Mouse (Mus musculus): ENCODE data around the gene Has1. TPM values are rescaled to one million over a fixed set of nuclear protein-coding genes. Genes with fewer than 3 reads are reported as not detected.

Has1 gene
- polyA plus RNA-seq (2016; fragmentation: Nextera tagmentation; extraction: Ambion mirVana) = 0.13 and 0.14 TPM in 2 replicates

GRCm38 (mm10) chr17:17855064-17855838, at the start of gene Has1:
TSS of gene Has1 (minus strand) at chr17:17855205.
- Histone ChIP-seq H3K27ac (no peak within 1 kb of the TSS), H3K9me3 (replicated peaks) (no peaks in the 10 kb centered on the region), H3K4me2 (no peak within 1 kb of the TSS), H3K4me3 (no peak within 1 kb of the TSS), H3K9ac (no peak within 1 kb of the TSS), H3K36me3 (no peaks in the 10 kb centered on the region), H3K27me3 (replicated peaks) (peaks cover 9% of the 10 kb centered on the region), H3K4me1 (no peaks in the 10 kb centered on the region)
- ATAC-seq = no peak
- WGBS (ENCODE audit: insufficient replicate concordance) = 42% methylated on average over 8 of the region's 8 CpGs

GRCm38 (mm10) chr17:17900768-17901167, 45.8 kb upstream of the Has1 start:
- Histone ChIP-seq H3K36me3 (no peaks in the 10 kb centered on the region), H3K4me1 (no peaks in the 10 kb centered on the region), H3K4me3 (no peak overlapping the region), H3K4me2 (no peak overlapping the region), H3K9me3 (replicated peaks) (no peaks in the 10 kb centered on the region), H3K27ac (no peak overlapping the region), H3K9ac (no peak overlapping the region), H3K27me3 (replicated peaks) (no peaks in the 10 kb centered on the region)
- WGBS (ENCODE audit: insufficient replicate concordance) = 59% methylated on average over 1 of the region's 1 CpGs
- ATAC-seq = no peak

- 48% methylated on average over 2 of the region's 2 CpGs for WGBS (ENCODE audit: insufficient replicate concordance)
- no peaks in the 10 kb centered on the region for H3K27me3 ChIP-seq (replicated peaks)
- no peak overlapping the region for H3K4me2 ChIP-seq
- ATAC-seq = no peak
- no peaks in the 10 kb centered on the region for H3K36me3 ChIP-seq
- no peak overlapping the region for H3K27ac ChIP-seq
- H3K4me3 ChIP-seq = no peak overlapping the region
- H3K9me3 ChIP-seq (replicated peaks) = no peaks in the 10 kb centered on the region
- H3K9ac ChIP-seq = no peak overlapping the region
- H3K4me1 ChIP-seq = no peaks in the 10 kb centered on the region
Measured at GRCm38 (mm10) chr17:17899268-17899667, 44.3 kb upstream of the Has1 start.

- ATAC-seq = no peak
- Histone ChIP-seq H3K36me3 (no peaks in the 10 kb centered on the region), H3K9me3 (replicated peaks) (no peaks in the 10 kb centered on the region), H3K9ac (no peak overlapping the region), H3K4me2 (no peak overlapping the region), H3K27ac (no peak overlapping the region), H3K4me3 (no peak overlapping the region), H3K4me1 (no peaks in the 10 kb centered on the region), H3K27me3 (replicated peaks) (no peaks in the 10 kb centered on the region)
- 4% methylated on average over 4 of the region's 4 CpGs for WGBS (ENCODE audit: insufficient replicate concordance)
Measured at GRCm38 (mm10) chr17:17896039-17896438, 41.0 kb upstream of the Has1 start.

DNA sequence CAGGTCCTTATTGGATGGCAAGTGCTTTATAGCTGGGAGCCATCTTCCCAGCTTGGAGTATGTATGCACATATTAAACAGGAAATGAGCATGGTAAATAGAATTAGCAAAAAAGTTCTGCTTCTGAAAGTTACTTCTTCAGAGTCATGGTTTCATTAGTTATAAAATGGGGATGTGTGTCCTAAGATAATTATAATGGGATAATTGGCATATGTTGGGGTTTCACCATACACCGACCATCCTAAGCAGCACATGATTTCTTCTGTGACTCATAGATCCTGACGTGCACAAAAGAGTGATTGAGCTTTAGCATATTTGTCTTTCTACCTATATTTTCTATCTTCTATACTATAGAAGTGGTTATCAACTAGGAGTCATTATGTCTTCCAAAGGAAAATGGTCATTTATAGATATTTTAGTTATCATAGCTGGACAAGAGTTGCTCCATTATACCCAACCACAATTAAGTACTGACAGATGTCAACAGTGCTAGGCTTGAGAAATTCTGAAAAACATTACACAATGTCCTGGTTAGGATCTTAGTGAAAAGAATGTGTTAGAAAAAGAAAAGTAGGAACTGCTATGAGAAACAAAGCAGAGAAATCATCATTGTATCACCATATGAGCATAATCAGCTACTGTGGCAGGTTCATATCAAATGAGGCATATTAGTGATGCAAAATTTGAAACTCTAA, 34.9 kb upstream of the Has1 start:
- Histone ChIP-seq H3K27ac (no peak overlapping the region), H3K36me3 (no peaks in the 10 kb centered on the region), H3K27me3 (replicated peaks) (no peaks in the 10 kb centered on the region), H3K9ac (no peak overlapping the region), H3K4me2 (no peak overlapping the region), H3K9me3 (replicated peaks) (no peaks in the 10 kb centered on the region), H3K4me3 (no peak overlapping the region), H3K4me1 (no peaks in the 10 kb centered on the region)
- ATAC-seq = no peak
- WGBS (ENCODE audit: insufficient replicate concordance) = 74% methylated on average over 2 of the region's 2 CpGs

DNA sequence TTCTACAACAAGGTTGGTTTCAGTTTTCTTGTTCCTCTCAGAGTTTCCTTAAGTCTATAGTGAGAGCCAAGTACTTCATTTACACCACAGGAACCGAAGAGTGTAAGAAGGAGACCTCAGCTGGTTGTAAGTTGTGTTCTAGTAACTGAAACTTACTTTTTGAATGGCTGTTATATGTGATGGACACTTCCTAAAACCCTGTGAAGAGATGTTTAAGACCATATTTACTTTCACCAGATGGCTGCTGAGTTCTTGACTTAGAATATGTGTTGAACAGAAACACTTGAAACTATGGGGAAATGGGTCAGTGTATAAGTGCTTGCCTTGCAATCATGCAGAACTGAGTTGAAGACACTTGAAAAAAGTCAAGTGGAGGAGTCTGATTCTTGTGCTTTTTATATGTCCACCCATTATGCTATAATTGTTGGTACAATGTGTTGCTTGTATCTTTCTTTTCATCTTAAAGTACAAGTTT, 32.8 kb upstream of the Has1 start, which contains the start of the genes Fpr2 and Fpr3:
TSS of gene Fpr2 (plus strand) at position 51 of the 475 bp plus-strand sequence.
TSS of gene Fpr3 (plus strand) at position 79 of the 475 bp plus-strand sequence.
- Histone ChIP-seq H3K27ac (no peak within 1 kb of the TSS), H3K36me3 (no peaks in the 10 kb centered on the region), H3K27me3 (replicated peaks) (no peaks in the 10 kb centered on the region), H3K9me3 (replicated peaks) (no peaks in the 10 kb centered on the region), H3K9ac (no peak within 1 kb of the TSS), H3K4me2 (no peak within 1 kb of the TSS), H3K4me3 (no peak within 1 kb of the TSS), H3K4me1 (no peaks in the 10 kb centered on the region)
- 31% methylated on average over 1 of the region's 1 CpGs for WGBS (ENCODE audit: insufficient replicate concordance)
- ATAC-seq = no peak

DNA sequence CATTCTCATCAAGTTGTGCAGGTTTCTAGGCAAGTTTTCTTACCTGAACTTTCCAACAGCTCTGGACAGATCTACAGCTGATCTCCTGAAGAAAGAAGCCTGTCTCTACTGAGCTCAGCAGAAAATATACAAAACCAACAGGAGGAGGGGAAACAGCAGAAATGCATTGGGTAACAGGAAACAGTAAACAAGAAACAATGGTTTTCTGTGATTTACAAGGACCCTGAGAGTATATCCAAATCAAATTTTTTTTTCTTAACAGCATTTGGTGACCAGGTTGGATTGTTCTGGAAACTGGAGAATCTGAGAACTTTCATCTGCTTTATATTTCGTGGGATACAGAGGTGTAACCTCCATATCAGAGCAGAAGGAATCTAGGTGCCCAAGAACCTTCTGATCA, 28.8 kb upstream of the Has1 start, which contains the start of gene Fpr1:
TSS of gene Fpr1 (minus strand) at position 101 of the 400 bp plus-strand sequence.
- Histone ChIP-seq H3K4me1 (no peaks in the 10 kb centered on the region), H3K4me2 (no peak within 1 kb of the TSS), H3K27ac (no peak within 1 kb of the TSS), H3K9ac (no peak within 1 kb of the TSS), H3K27me3 (replicated peaks) (no peaks in the 10 kb centered on the region), H3K4me3 (no peak within 1 kb of the TSS), H3K36me3 (no peaks in the 10 kb centered on the region), H3K9me3 (replicated peaks) (no peaks in the 10 kb centered on the region)
- 31% methylated on average over 1 of the region's 1 CpGs for WGBS (ENCODE audit: insufficient replicate concordance)
- no peak for ATAC-seq

DNA sequence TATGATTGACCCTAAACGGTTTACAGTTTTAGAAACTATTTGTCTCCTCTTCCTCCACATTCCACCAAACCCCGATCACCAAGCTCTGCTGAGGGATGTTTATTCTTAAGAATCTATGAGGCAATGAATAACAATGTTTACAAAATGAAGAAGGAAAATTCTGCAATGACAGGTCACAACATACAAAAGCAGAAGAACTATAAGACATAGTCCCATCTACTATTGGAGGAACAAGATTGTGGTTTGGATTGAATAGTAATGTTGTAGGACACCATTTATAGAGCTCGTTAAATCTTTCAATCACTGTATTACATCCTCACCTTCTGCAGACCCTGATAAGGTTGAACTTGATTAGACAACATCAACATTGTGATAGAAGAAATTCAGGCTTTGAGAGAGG, 27.7 kb upstream of the Has1 start:
- no peak overlapping the region for H3K4me2 ChIP-seq
- H3K9ac ChIP-seq = no peak overlapping the region
- no peaks in the 10 kb centered on the region for H3K36me3 ChIP-seq
- no peak for ATAC-seq
- H3K27ac ChIP-seq = no peak overlapping the region
- H3K9me3 ChIP-seq (replicated peaks) = no peaks in the 10 kb centered on the region
- no peaks in the 10 kb centered on the region for H3K4me1 ChIP-seq
- no peaks in the 10 kb centered on the region for H3K27me3 ChIP-seq (replicated peaks)
- no peak overlapping the region for H3K4me3 ChIP-seq
- WGBS (ENCODE audit: insufficient replicate concordance) = 58% methylated on average over 3 of the region's 3 CpGs

DNA sequence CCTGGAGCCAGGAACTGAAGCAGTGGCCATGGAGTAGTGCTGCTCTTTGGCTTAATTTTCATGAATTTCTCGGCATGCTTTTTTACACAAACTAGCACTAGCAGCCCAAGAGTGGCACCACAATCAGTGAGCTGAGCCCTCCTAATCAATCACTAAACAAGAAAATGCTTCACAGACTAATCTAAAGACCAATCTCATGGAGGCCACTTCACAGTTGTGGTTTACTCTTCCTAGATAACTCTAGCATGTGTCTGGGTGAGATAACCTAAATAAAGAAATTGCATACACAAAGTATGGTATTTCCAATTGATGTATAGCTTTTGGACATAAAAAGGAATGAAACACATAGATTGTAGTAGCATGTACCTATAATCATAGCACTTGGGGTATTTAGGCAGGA, 24.3 kb upstream of the Has1 start:
- Histone ChIP-seq H3K4me3 (no peak overlapping the region), H3K9ac (no peak overlapping the region), H3K4me2 (no peak overlapping the region), H3K4me1 (no peaks in the 10 kb centered on the region), H3K27me3 (replicated peaks) (no peaks in the 10 kb centered on the region), H3K9me3 (replicated peaks) (no peaks in the 10 kb centered on the region), H3K27ac (no peak overlapping the region), H3K36me3 (no peaks in the 10 kb centered on the region)
- ATAC-seq = no peak
- 36% methylated on average over 1 of the region's 1 CpGs for WGBS (ENCODE audit: insufficient replicate concordance)

- H3K9ac ChIP-seq = no peak overlapping the region
- H3K36me3 ChIP-seq = no peaks in the 10 kb centered on the region
- H3K27me3 ChIP-seq (replicated peaks) = no peaks in the 10 kb centered on the region
- WGBS (ENCODE audit: insufficient replicate concordance) = 45% methylated on average over 2 of the region's 2 CpGs
- no peaks in the 10 kb centered on the region for H3K9me3 ChIP-seq (replicated peaks)
- no peak overlapping the region for H3K27ac ChIP-seq
- no peak for ATAC-seq
- H3K4me3 ChIP-seq = no peak overlapping the region
- no peaks in the 10 kb centered on the region for H3K4me1 ChIP-seq
- H3K4me2 ChIP-seq = no peak overlapping the region
Measured at GRCm38 (mm10) chr17:17871697-17872096, 16.7 kb upstream of the Has1 start.

DNA sequence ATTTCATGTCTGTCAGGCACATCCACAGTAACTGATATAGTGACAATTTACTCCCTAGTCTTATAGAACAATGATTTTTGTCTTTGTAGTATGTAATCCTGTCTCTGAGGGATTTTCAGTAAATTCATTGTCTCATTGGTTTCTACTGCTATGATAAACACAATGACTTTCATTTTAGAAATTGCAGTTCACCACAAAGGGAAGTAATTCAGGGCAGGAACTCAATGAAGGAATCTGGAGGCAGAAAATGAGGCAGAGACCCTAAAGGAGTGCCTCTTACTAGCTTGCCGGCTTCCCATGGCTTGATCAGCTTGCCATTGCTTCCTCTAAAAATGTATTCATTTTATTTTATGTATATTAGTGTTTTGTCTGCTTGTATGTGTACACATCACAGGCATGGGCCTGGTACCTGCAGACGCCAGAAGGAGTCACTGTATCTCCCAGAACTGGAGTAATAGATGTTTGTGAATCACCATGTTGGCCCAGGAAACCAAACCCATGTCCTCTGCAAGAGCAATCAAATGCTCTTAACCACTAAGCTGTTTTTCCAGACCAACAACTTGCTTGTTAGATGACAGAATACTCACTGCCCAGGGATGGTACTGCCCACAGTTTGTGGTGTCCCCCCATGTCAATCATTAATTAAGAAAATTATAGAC, 16.0 kb upstream of the Has1 start:
- WGBS (ENCODE audit: insufficient replicate concordance) = 48% methylated on average over 2 of the region's 2 CpGs
- Histone ChIP-seq H3K9me3 (replicated peaks) (no peaks in the 10 kb centered on the region), H3K9ac (no peak overlapping the region), H3K4me1 (no peaks in the 10 kb centered on the region), H3K36me3 (no peaks in the 10 kb centered on the region), H3K27me3 (replicated peaks) (no peaks in the 10 kb centered on the region), H3K27ac (no peak overlapping the region), H3K4me2 (no peak overlapping the region), H3K4me3 (no peak overlapping the region)
- no peak for ATAC-seq

Data from liver, embryonic 12.5 days (tissue).